Mouse (Mus musculus): ENCODE data around the gene Trip10.
A peak's percentile ranks its signal among the peaks of the same experiment; 100 is the strongest.

Trip10 gene

GRCm38 (mm10) chr17:57234254-57234928 lies 14.9 kb upstream of the Trip10 start:
- DNase-seq (ENCODE audit: low read depth, low spot score): no peak

GRCm38 (mm10) chr17:57235803-57236202 lies 13.5 kb upstream of the Trip10 start:
- DNase-seq (ENCODE audit: low read depth, low spot score): no peak

GRCm38 (mm10) chr17:57237181-57237580 lies 12.1 kb upstream of the Trip10 start:
- no peak for DNase-seq (ENCODE audit: low read depth, low spot score)

- DNase-seq (ENCODE audit: low read depth, low spot score): no peak
These were observed 5.4 kb upstream of the Trip10 start for GRCm38 (mm10) chr17:57243650-57244370.

GRCm38 (mm10) chr17:57245311-57245929 lies 3.8 kb upstream of the Trip10 start:
- DNase-seq (ENCODE audit: low read depth, low spot score): no peak

- no peak for DNase-seq (ENCODE audit: low read depth, low spot score)
These were observed 2.4 kb upstream of the Trip10 start for GRCm38 (mm10) chr17:57246663-57247392.

GRCm38 (mm10) chr17:57247393-57248200 lies 1.7 kb upstream of the Trip10 start:
- peak; percentile 93 for DNase-seq (ENCODE audit: low read depth, low spot score)

GRCm38 (mm10) chr17:57248201-57248699 lies 1.0 kb upstream of the Trip10 start, which contains the start of gene Gpr108:
Gene Gpr108 (minus strand): TSS chr17:57248446.
- peak; percentile 71 for DNase-seq (ENCODE audit: low read depth, low spot score)

GRCm38 (mm10) chr17:57248771-57249170 lies 484 bp upstream of the Trip10 start:
- no peak for DNase-seq (ENCODE audit: low read depth, low spot score)

GRCm38 (mm10) chr17:57250461-57251160 lies 1.4 kb downstream of the Trip10 start:
- no peak for DNase-seq (ENCODE audit: low read depth, low spot score)

- no peak for DNase-seq (ENCODE audit: low read depth, low spot score)
These were observed 2.2 kb downstream of the Trip10 start for GRCm38 (mm10) chr17:57251431-57251830.

- DNase-seq (ENCODE audit: low read depth, low spot score): no peak
These were observed 4.1 kb downstream of the Trip10 start for GRCm38 (mm10) chr17:57253306-57253705.

GRCm38 (mm10) chr17:57255354-57255753 lies 6.1 kb downstream of the Trip10 start:
- no peak for DNase-seq (ENCODE audit: low read depth, low spot score)

GRCm38 (mm10) chr17:57256921-57257485 lies 7.7 kb downstream of the Trip10 start:
- no peak for DNase-seq (ENCODE audit: low read depth, low spot score)

GRCm38 (mm10) chr17:57258191-57258590 lies 8.9 kb downstream of the Trip10 start:
- no peak for DNase-seq (ENCODE audit: low read depth, low spot score)

- DNase-seq (ENCODE audit: low read depth, low spot score): no peak
These were observed 10.5 kb downstream of the Trip10 start for GRCm38 (mm10) chr17:57259742-57260141.

GRCm38 (mm10) chr17:57260351-57260750 lies 11.1 kb downstream of the Trip10 start:
- no peak for DNase-seq (ENCODE audit: low read depth, low spot score)

- no peak for DNase-seq (ENCODE audit: low read depth, low spot score)
These were observed 12.0 kb downstream of the Trip10 start for GRCm38 (mm10) chr17:57261286-57261685.

GRCm38 (mm10) chr17:57261796-57262195 lies 12.5 kb downstream of the Trip10 start:
- DNase-seq (ENCODE audit: low read depth, low spot score): no peak

All from c-Kit-negative CD71-positive TER-119-positive erythroid progenitor cells, embryonic 14.5 days (primary cell).